Mouse (Mus musculus) gastrocnemius, adult 2 months (tissue): ENCODE data around the gene Sgip1. TPM values are rescaled to one million over a fixed set of nuclear protein-coding genes. Genes with fewer than 3 reads are reported as not detected.

Experiments used
- DNase-seq: peaks from one replicate; pipeline ENCODE4 v3.0.0; 2022
- H3K27ac ChIP-seq: fragments of 200-600 bp; 2 replicates; pipeline ENCODE4 v1.8.1; 2022; ENCODE audit warnings: mild to moderate bottlenecking
- H3K4me3 ChIP-seq: fragments of 200-600 bp; 2 replicates; pipeline ENCODE4 v1.8.1; 2022; ENCODE audit warnings: mild to moderate bottlenecking, moderate library complexity
- CTCF ChIP-seq: fragments of 200-600 bp; IDR thresholded peaks from 2 replicates; pipeline ENCODE4 v1.8.1; 2022; ENCODE audit warnings: antibody characterized with exemption, mild to moderate bottlenecking, moderate library complexity
- intact Hi-C: fragments of 180-260 bp; cut with DNase I; formaldehyde crosslinking; loops from one replicate; pipeline ENCODE4 v1.15.1; 2025
- total RNA-seq, 2 experiments: library from RNA; stranded (reverse); gene quantifications; 2 replicates each; pipeline ENCODE4 v1.2.3; 2021

Gene Sgip1
- total RNA-seq, 2 experiments from 2014 or later = 1.8 to 2.4 TPM

- TF ChIP-seq CTCF = no peak
- Histone ChIP-seq H3K27ac (no peak overlapping the region), H3K4me3 (no peak overlapping the region)
- intact Hi-C loops = no loop called here
- DNase-seq = no peak
Measured at GRCm38 (mm10) chr4:103010734-103011133, 269.6 kb downstream of the Sgip1 start.

- Histone ChIP-seq H3K27ac (no peak overlapping the region), H3K4me3 (no peak overlapping the region)
- no peak for DNase-seq
- intact Hi-C loops = no loop called here
- TF ChIP-seq CTCF = no peak
Measured at GRCm38 (mm10) chr4:103011823-103012222, 270.7 kb downstream of the Sgip1 start.

GRCm38 (mm10) chr4:103013490-103013889 lies 272.4 kb downstream of the Sgip1 start:
- TF ChIP-seq CTCF = no peak
- no peak overlapping the region for H3K27ac ChIP-seq
- DNase-seq = no peak
- intact Hi-C loops = no loop called here
- H3K4me3 ChIP-seq = no peak overlapping the region

Other genes starting within 250 kb of the Sgip1 start
- gene Tctex1d1, start 237.3 kb downstream of the Sgip1 start, total RNA-seq = not detected